Mouse (Mus musculus) forebrain, postnatal 0 days (tissue): Measurements from ENCODE around the gene Prdx6. TPM values are rescaled to one million over a fixed set of nuclear protein-coding genes. Genes with fewer than 3 reads are reported as not detected.

Experiments used
- ATAC-seq: fragments of 200-750 bp; cut with Nextera tagmentation; 2 replicates; pipeline ENCODE4 v1.8.0; 2017; ENCODE audit warnings: mild to moderate bottlenecking, moderate library complexity
- DNase-seq: peaks from one replicate; pipeline ENCODE4 v3.0.0-alpha.2; 2015
- H3K27ac ChIP-seq: fragments of 300-500 bp; sonication (generic); 2 replicates; pipeline ENCODE4 v1.5.1; 2014; ENCODE audit warnings: low read depth, mild to moderate bottlenecking, antibody characterized with exemption, low read length, moderate library complexity, mixed read lengths
- H3K27me3 ChIP-seq: fragments of 300-500 bp; sonication (generic); 2 replicates; pipeline ENCODE4 v1.6.1; 2014; ENCODE audit warnings: mild to moderate bottlenecking, low read length, mixed read lengths; ENCODE audit not compliant: insufficient read depth
- H3K36me3 ChIP-seq: fragments of 300-500 bp; sonication (generic); 2 replicates; pipeline ENCODE4 v1.6.1; 2014; ENCODE audit warnings: mild to moderate bottlenecking, moderate library complexity; ENCODE audit not compliant: insufficient read depth
- H3K4me1 ChIP-seq: fragments of 300-500 bp; sonication (generic); 2 replicates; pipeline ENCODE4 v1.6.1; 2014; ENCODE audit warnings: antibody characterized with exemption; ENCODE audit not compliant: insufficient read depth
- H3K4me2 ChIP-seq: fragments of 300-500 bp; sonication (generic); 2 replicates; pipeline ENCODE4 v1.6.1; 2014; ENCODE audit warnings: low read depth, mild to moderate bottlenecking, moderate library complexity
- H3K4me3 ChIP-seq: fragments of 300-500 bp; sonication (generic); 2 replicates; pipeline ENCODE4 v1.5.1; 2014; ENCODE audit warnings: low read depth, low read length, mixed read lengths
- H3K9ac ChIP-seq: fragments of 300-500 bp; sonication (generic); 2 replicates; pipeline ENCODE4 v1.6.1; 2014; ENCODE audit warnings: mild to moderate bottlenecking
- H3K9me3 ChIP-seq: fragments of 300-500 bp; sonication (generic); 2 replicates; pipeline ENCODE4 v1.6.1; 2016; ENCODE audit warnings: low read length
- CTCF ChIP-seq: sonication (generic); IDR thresholded peaks from 2 replicates; pipeline ENCODE4 v1.5.1; 2016; ENCODE audit warnings: antibody characterized with exemption, control low read depth, low read depth
- WGBS: fragments of 180-500 bp; shearing (Covaris S2); extraction: QIAGEN DNeasy Blood & Tissue Kit; methylation state at CpG from one replicate; pipeline ENCODE4 v1.1.7; 2014; 5-methylcytosine and 5-hydroxymethylcytosine counted together
- polyA plus RNA-seq: library from polyadenylated mRNA; unstranded; fragments of >200 nt; fragmentation: Nextera tagmentation; extraction: Ambion mirVana; gene quantifications from 2 replicates; pipeline ENCODE4 v1.2.1, GENCODE M21; 2015
- total RNA-seq: library from RNA; depleted of rRNA; stranded (reverse); fragments of >200 nt; gene quantifications from 2 replicates; pipeline ENCODE4 v1.2.3, GENCODE M21; 2014; rRNA removed

The Prdx6 gene
- total RNA-seq, result 102 and 126 TPM in 2 replicates
- polyA plus RNA-seq, result 203 and 234 TPM in 2 replicates

- H3K9ac ChIP-seq, result peak within 1 kb of the TSS; percentile 72
- H3K4me3 ChIP-seq, result peak within 1 kb of the TSS; percentile 64
- H3K36me3 ChIP-seq, result peaks cover 7% of the 10 kb centered on the region; the same call in 1 of the 2 replicates
- peak within 1 kb of the TSS; percentile 79 for H3K4me2 ChIP-seq
- no peaks in the 10 kb centered on the region for H3K27me3 ChIP-seq
- peaks cover 12% of the 10 kb centered on the region; the same call in 1 of the 2 replicates for H3K4me1 ChIP-seq
- 2% methylated on average over 66 of the region's 66 CpGs for WGBS
- H3K27ac ChIP-seq, result 0 out of 2 replicates have a peak within 1 kb of the TSS, but pooled peaks have one; percentile 29
- no peak; the same call in 1 of the 2 replicates for TF ChIP-seq CTCF
- DNase-seq (peak; percentile 84), ATAC-seq (peak; percentile 97)
- H3K9me3 ChIP-seq, result no peaks in the 10 kb centered on the region
These were observed at the start of gene Prdx6 for GRCm38 (mm10) chr1:161250604-161251416. TSS of gene Prdx6 (minus strand) at chr1:161251219.

GRCm38 (mm10) chr1:161288256-161288655 lies 37.2 kb upstream of the Prdx6 start:
- no peak overlapping the region for H3K4me2 ChIP-seq
- 64% methylated on average over 12 of the region's 12 CpGs for WGBS

DNA sequence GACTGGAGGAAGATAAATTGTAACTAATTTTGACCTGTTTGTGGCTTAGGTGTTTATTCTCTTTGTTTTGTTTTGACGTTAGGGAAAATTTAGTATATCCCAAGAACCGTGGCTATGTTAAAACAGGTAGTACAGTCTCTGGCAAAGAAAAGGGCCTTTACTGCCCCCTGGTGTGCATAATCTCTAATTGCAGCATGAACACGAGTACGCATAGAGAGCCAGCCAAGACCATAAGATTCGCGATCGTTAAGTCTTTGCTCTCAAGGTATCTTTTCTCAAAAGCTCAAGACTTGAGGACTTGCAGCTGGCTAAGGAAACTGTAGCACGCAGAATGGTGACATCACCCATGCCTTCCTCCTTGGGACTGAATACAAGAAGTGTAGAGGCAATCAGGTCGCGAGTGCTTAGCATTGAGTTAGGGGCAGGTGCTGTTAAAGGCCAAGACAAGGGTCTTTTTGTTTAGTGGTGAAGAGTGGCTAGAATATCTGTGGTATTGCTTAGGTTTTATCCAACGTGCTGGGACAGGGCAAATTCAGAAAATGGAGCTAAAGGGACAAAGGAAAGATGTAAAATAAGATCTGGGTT lies 35.8 kb upstream of the Prdx6 start:
- H3K36me3 ChIP-seq, result no peaks in the 10 kb centered on the region
- H3K4me3 ChIP-seq, result no peak overlapping the region
- no peaks in the 10 kb centered on the region for H3K27me3 ChIP-seq
- WGBS, result 19% methylated on average over 11 of the region's 11 CpGs
- peak; percentile 82 for ATAC-seq
- H3K9me3 ChIP-seq, result peaks cover 4% of the 10 kb centered on the region; the same call in 1 of the 2 replicates
- no peak overlapping the region for H3K9ac ChIP-seq
- DNase-seq, result peak; percentile 80
- no peaks in the 10 kb centered on the region for H3K4me1 ChIP-seq
- no peak overlapping the region for H3K4me2 ChIP-seq
- no peak overlapping the region for H3K27ac ChIP-seq
- TF ChIP-seq CTCF, result peak; percentile 76

More at GRCm38 (mm10) chr1:161288256-161288655, 37.2 kb upstream of the Prdx6 start:
- no peaks in the 10 kb centered on the region for H3K36me3 ChIP-seq
- H3K27me3 ChIP-seq, result no peaks in the 10 kb centered on the region
- DNase-seq (no peak), ATAC-seq (no peak)
- H3K4me1 ChIP-seq, result no peaks in the 10 kb centered on the region
- H3K4me3 ChIP-seq, result no peak overlapping the region
- H3K9ac ChIP-seq, result no peak overlapping the region
- no peak for TF ChIP-seq CTCF
- no peak overlapping the region for H3K27ac ChIP-seq
- H3K9me3 ChIP-seq, result peaks cover 4% of the 10 kb centered on the region; the same call in 1 of the 2 replicates

GRCm38 (mm10) chr1:161281054-161281688 lies 30.2 kb upstream of the Prdx6 start:
- WGBS, result 72% methylated on average over 3 of the region's 3 CpGs
- TF ChIP-seq CTCF, result no peak
- H3K4me1 ChIP-seq, result no peaks in the 10 kb centered on the region
- H3K9ac ChIP-seq, result no peak overlapping the region
- no peak overlapping the region for H3K27ac ChIP-seq
- no peaks in the 10 kb centered on the region for H3K27me3 ChIP-seq
- H3K36me3 ChIP-seq, result no peaks in the 10 kb centered on the region
- DNase-seq, result no peak
- no peak for ATAC-seq
- no peak overlapping the region for H3K4me3 ChIP-seq
- no peaks in the 10 kb centered on the region for H3K9me3 ChIP-seq
- H3K4me2 ChIP-seq, result no peak overlapping the region

DNA sequence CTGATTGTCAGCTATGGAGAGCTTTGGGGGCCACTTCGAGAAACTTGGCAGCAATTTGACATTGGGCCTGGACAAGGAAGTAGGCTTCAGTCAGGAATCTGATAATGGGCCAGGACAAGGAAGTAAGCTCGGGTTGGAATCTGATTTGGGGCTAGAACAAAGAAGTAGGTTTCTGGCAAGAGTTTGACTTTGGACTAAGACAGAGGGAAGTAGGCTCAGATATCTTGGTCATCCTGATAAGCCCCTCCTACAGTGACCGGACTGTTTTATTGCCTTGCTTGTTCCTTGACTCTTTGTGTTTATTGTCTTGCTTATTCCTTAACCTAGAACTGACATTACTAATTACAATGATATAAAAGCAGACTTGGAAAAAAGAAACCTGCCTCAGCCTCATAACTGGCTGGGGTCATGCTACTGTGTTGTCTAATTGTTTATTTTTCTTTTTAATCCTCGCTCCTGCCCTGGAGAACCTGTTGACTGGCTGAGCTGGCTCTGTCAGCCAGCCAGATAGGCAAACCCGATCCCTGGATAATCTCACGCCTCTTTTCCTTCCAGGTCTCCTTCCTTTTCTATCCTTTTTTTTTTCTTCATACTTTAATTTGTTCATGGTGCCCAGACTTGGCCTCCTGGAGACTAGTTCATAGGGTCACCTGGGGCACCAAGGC lies 28.4 kb upstream of the Prdx6 start:
- Histone ChIP-seq H3K27me3 (no peaks in the 10 kb centered on the region), H3K9me3 (no peaks in the 10 kb centered on the region), H3K4me1 (no peaks in the 10 kb centered on the region), H3K4me2 (no peak overlapping the region), H3K9ac (no peak overlapping the region), H3K27ac (no peak overlapping the region), H3K4me3 (no peak overlapping the region), H3K36me3 (no peaks in the 10 kb centered on the region)
- ATAC-seq, result no peak
- no peak for TF ChIP-seq CTCF
- no peak for DNase-seq
- 64% methylated on average over 6 of the region's 6 CpGs for WGBS

DNA sequence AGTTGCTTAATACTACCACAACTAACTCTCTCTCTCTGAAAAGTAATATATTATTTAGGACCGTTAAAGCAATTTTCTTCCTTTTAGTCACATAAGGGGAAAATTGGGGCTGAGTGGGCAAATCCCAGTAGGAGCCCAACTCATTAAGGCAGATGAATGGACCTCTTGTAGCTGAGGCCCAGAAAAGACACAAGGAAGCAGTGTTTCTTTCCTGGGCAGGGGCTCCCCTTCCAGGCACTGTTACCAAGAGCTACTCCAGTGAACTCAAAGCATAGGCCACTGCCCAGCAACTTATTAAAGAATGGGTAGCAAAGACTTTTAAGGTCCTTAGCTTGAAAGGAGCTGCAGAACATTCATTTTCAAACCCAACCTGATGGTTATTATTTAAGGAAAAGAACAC lies 22.5 kb upstream of the Prdx6 start:
- Histone ChIP-seq H3K27ac (no peak overlapping the region), H3K4me2 (no peak overlapping the region), H3K4me1 (no peaks in the 10 kb centered on the region), H3K36me3 (no peaks in the 10 kb centered on the region), H3K9ac (no peak overlapping the region), H3K9me3 (no peaks in the 10 kb centered on the region), H3K27me3 (no peaks in the 10 kb centered on the region), H3K4me3 (no peak overlapping the region)
- peak; percentile 40 for DNase-seq
- 8% methylated on average over 1 of the region's 1 CpGs for WGBS
- no peak for TF ChIP-seq CTCF
- peak; percentile 91 for ATAC-seq
